9 mouse cellular contexts compared by ENCODE assay signal in the genomic region with DNA sequence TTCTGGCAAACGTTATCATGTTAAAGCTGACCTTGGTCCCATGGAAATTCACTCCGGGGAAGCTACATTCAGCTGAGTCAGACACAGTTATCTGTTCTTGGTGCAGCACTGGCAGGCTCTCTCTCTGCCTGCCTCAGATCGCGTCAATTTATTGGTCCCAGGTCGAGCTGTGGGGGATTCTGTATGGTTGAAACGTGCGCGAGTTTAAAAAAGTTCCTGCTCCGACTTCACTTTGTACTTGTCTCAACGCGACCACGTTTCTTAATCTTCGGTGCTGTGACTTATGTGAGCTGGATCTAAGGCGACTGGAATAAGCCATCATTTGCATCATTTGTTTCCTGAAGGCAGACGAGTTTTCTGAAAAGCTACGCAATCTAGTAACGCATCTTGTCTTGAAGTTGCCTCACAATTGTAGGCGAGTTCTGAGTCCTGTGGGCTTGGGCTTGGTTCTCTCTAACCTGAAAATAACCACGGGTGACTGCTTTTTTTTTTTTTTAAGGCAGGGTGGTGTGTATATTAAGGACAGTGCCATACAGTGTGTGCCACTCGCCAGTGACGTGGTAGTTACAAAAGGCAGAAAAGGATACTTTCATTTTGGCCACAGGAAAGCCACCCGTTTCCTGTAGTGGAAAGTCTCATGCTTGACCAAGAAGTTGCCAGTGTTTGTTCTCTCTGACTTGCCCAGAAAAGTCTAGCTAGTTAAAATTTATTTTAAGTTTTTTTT. TPM values are rescaled to one million over a fixed set of nuclear protein-coding genes. Genes with fewer than 3 reads are reported as not detected.
DNase-seq lines count a peak whose midpoint lies in the region; ATAC-seq and TF ChIP-seq lines count a peak whose summit lies in the region.
"Had no signal": no experiment of that assay in that cellular context is flagged by ENCODE, and none has a peak within 500 bp of the region (broad histone marks: within the 10 kb centered on the region; RNA-seq: fewer than 3 reads in every experiment).

No protein-coding gene starts in this region.

- peaks cover 17% of the 10 kb centered on the region for H3K4me1 ChIP-seq in embryonic fibroblast, embryonic 13.5 days (ENCODE audit: control insufficient read depth, insufficient read depth, low read length)
- H3K4me1 ChIP-seq in limb, embryonic 15.5 days = peaks cover 8% of the 10 kb centered on the region; the same call in 1 of the 2 replicates
- H3K4me1 ChIP-seq: hindbrain, embryonic 15.5 days had no signal

- peak overlapping the region; percentile 15; the same call in 1 of the 2 replicates for H3K4me3 ChIP-seq in embryonic fibroblast, embryonic 13.5 days (ENCODE audit: insufficient read depth, low read length)
- peak overlapping the region; percentile 36 for H3K4me3 ChIP-seq in limb, embryonic 15.5 days
- H3K4me3 ChIP-seq: hindbrain, embryonic 15.5 days had no signal

- no peak for TF ChIP-seq CTCF in embryonic fibroblast, embryonic 13.5 days (IDR thresholded peaks at IDR 0.05; ENCODE audit: borderline replicate concordance, insufficient read depth, low read length)

- H3K27ac ChIP-seq in embryonic fibroblast, embryonic 13.5 days (ENCODE audit: insufficient read depth, low read length) = no peak overlapping the region
- H3K27ac ChIP-seq in limb, embryonic 15.5 days = peak overlapping the region; percentile 72
- H3K27ac ChIP-seq: hindbrain, embryonic 15.5 days had no signal

- peak overlapping the region; percentile 54 for H3K4me2 ChIP-seq in limb, embryonic 15.5 days

- intact Hi-C loops in left cerebral cortex, postnatal 36 days (cut with DNase I) = no loop called here

- 26% methylated on average over 22 of the region's 22 CpGs for WGBS in limb, embryonic 15.5 days

- no peaks in the 10 kb centered on the region for H3K27me3 ChIP-seq in limb, embryonic 15.5 days
- H3K27me3 ChIP-seq: hindbrain, embryonic 15.5 days had no signal

- no peaks in the 10 kb centered on the region for H3K36me3 ChIP-seq in limb, embryonic 15.5 days
- H3K36me3 ChIP-seq: hindbrain, embryonic 15.5 days had no signal

- ATAC-seq in frontal cortex, adult (ENCODE audit: low TSS enrichment) = peak; percentile 57; the same call in 1 of the 2 replicates
- peak; percentile 80 for ATAC-seq in limb, embryonic 15.5 days (ENCODE audit: insufficient number of reproducible peaks, low FRiP score, low TSS enrichment, low read depth)

- H3K9me3 ChIP-seq in limb, embryonic 15.5 days = no peaks in the 10 kb centered on the region
- H3K9me3 ChIP-seq: hindbrain, embryonic 15.5 days had no signal

- TF ChIP-seq POLR2A in embryonic fibroblast, embryonic 13.5 days (IDR thresholded peaks at IDR 0.05; ENCODE audit: low read depth, low read length) = no peak

- H3K9ac ChIP-seq in limb, embryonic 15.5 days = no peak overlapping the region
- H3K9ac ChIP-seq: hindbrain, embryonic 15.5 days had no signal

- no peak for DNase-seq in frontal cortex, postnatal 25 days (ENCODE audit: low spot score in 2 of 2)
- peak; percentile 67 for DNase-seq in A20 (ENCODE audit: low read depth, low spot score)
- DNase-seq in thymus, adult 18-20 months = peak; percentile 37 to 68
- no peak for DNase-seq in left cerebral cortex, postnatal 36 days (ENCODE audit: low spot score in 2 of 2)
- DNase-seq in cerebellum, postnatal 4 days (ENCODE audit: low spot score in 2 of 2) = no peak

RNA-seq across cellular contexts. Expression of a gene that starts 1.1 kb away (rescaled TPM):
- 0.70 and 1.6 TPM in 2 replicates for polyA plus RNA-seq in embryonic fibroblast, embryonic 13.5 days (2011; ENCODE audit: insufficient read length, low read depth, missing spikeins)
- 0.82 and 0.87 TPM in 2 replicates for polyA plus RNA-seq in limb, embryonic 15.5 days (2015; fragmentation: Nextera tagmentation; extraction: Ambion mirVana)
- total RNA-seq in left cerebral cortex, postnatal 36 days (2021) = 1 to 10 TPM; 2.3 to 3.4 TPM

Comparison
In these comparisons a context has a peak if more than half of its experiments do, and no peak if none do; other contexts are left out.
1. DNase-seq: peak in A20 (single experiment) and thymus, adult 18-20 months (2 of 2); none in frontal cortex, postnatal 25 days (0 of 2), left cerebral cortex, postnatal 36 days (0 of 2) and cerebellum, postnatal 4 days (0 of 2).